Mouse (Mus musculus): Measurements from ENCODE around the gene Trappc3. TPM values are rescaled to one million over a fixed set of nuclear protein-coding genes. Genes with fewer than 3 reads are reported as not detected.

Gene Trappc3
- polyA plus RNA-seq, 1 experiment from 2014 or later, result 126 TPM

DNA sequence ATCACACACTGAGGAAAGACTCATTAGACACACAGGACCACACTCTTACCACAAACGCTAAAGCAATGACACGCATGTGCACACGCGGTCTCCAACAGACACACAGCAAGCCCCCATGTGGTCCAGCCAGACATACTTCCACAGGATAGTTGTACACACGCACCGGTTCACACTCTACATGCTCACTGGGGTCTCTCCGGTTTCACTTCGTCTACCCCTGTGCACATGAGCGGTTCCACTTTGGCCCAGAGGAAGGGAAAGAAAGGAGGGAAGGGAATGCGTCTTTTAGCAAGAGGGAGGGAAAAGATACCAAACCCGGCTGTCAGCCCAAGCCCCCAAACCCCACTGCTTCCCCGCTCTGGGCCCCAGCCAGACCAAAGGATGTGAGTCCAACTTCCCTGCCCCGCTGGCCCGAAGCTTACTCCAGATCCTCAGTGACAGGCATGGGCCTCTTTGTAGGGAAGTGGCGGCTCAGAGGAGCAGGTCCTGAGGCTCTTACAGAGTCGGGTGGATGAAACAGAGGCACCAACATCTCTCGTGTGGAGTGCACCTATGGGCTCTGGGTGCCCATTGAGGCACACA lies 26.1 kb downstream of the Trappc3 start:
- peak overlapping the region; percentile 79; the same call in 1 of the 2 replicates for H3K9ac ChIP-seq
- peaks cover 58% of the 10 kb centered on the region for H3K4me1 ChIP-seq

DNA sequence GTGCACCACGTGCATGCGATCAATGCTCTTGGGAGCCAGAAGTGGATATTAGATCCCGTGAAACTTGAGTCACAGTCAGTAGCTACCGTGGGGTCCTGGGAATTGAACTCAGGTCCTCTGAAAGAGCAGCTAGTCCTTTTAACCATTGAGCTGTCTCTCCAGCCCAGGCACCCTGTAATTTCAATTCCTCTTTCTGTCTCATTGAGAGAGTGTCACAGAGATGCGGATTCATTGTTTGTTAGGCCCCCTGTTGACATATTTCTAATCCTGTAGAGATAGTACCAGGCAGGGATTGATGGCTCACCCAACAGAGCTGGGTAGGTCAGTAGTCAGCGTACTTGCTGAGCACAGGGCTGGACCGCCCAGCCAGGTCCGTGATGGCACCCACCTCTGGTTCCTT lies 28.2 kb downstream of the Trappc3 start:
- peaks cover 55% of the 10 kb centered on the region for H3K27me3 ChIP-seq
- WGBS, result 75% methylated on average over 8 of the region's 8 CpGs
- no peak overlapping the region; the same call in 1 of the 2 replicates for H3K9ac ChIP-seq
- 0 out of 2 replicates have a peak, but pooled peaks cover 4% of the 10 kb centered on the region for H3K36me3 ChIP-seq
- no peak overlapping the region for H3K4me3 ChIP-seq
- peaks cover 6% of the 10 kb centered on the region; the same call in 1 of the 2 replicates for H3K9me3 ChIP-seq
- peaks cover 55% of the 10 kb centered on the region for H3K4me1 ChIP-seq
- no peak overlapping the region for H3K4me2 ChIP-seq (replicated peaks)
- H3K27ac ChIP-seq, result peak overlapping the region; percentile 10; the same call in 1 of the 2 replicates
- no peak for ATAC-seq (ENCODE audit: low FRiP score, low read depth)

More for the DNA sequence above, 26.1 kb downstream of the Trappc3 start:
- peaks cover 6% of the 10 kb centered on the region; the same call in 1 of the 2 replicates for H3K9me3 ChIP-seq
- peaks cover 66% of the 10 kb centered on the region for H3K27me3 ChIP-seq
- peak overlapping the region; percentile 73 for H3K4me2 ChIP-seq (replicated peaks)
- H3K36me3 ChIP-seq, result 0 out of 2 replicates have a peak, but pooled peaks cover 4% of the 10 kb centered on the region
- peak overlapping the region; percentile 59 for H3K4me3 ChIP-seq
- 35% methylated on average over 17 of the region's 17 CpGs for WGBS
- H3K27ac ChIP-seq, result peak overlapping the region; percentile 40; the same call in 1 of the 2 replicates
- no peak for ATAC-seq (ENCODE audit: low FRiP score, low read depth)

DNA sequence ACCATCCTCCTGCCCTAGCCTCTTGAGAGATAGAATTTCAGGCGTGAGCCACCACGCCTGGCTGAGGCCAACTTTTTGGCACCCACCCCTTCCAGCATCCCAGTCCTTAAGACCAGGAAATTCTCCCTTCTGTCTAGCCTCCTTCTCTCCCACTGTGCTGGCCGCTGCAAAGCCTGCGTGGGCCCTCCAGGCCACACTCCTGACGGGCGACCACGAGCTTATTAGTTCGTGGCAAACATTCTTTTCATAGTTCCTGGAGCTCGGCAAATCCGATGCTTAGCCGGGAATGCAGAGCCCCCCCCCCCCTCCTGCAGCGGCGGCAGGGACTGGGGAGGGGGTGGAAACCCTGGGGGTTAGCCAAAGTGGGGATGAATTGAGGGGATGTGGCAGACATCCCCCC lies 29.1 kb downstream of the Trappc3 start:
- Histone ChIP-seq H3K9me3 (no peaks in the 10 kb centered on the region; the same call in 1 of the 2 replicates), H3K4me1 (peaks cover 58% of the 10 kb centered on the region), H3K27ac (peak overlapping the region; percentile 67), H3K4me3 (peak overlapping the region; percentile 7; the same call in 1 of the 2 replicates), H3K27me3 (peaks cover 50% of the 10 kb centered on the region), H3K4me2 (replicated peaks) (peak overlapping the region; percentile 38), H3K9ac (peak overlapping the region; percentile 54), H3K36me3 (0 out of 2 replicates have a peak, but pooled peaks cover 4% of the 10 kb centered on the region)
- 0 out of 2 replicates have a peak, but pooled peaks have one; percentile 9 for ATAC-seq (ENCODE audit: low FRiP score, low read depth)
- WGBS, result 8% methylated on average over 11 of the region's 13 CpGs

DNA sequence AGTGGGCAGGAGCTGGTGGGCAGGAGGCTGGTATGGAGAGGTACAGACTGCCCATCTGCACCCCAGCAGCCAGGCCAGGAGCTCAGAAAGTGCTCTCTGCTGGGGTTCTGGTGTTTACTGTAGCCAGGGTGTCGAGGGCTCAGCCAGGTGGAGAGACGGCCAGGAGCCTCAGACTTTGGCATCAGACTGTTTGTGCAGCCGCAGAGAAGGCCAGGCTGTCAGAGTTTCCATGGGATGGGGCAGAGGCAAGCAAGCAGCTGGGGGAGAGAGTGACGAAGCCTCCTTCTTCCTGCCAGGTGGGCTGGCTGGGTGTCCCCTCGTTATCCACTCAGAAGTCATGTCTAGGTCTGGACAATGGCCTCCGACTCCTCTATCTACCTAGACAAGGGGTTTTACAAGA lies 33.0 kb downstream of the Trappc3 start:
- no peak overlapping the region for H3K9ac ChIP-seq
- H3K9me3 ChIP-seq, result no peaks in the 10 kb centered on the region
- no peak overlapping the region for H3K27ac ChIP-seq
- H3K4me1 ChIP-seq, result peaks cover 47% of the 10 kb centered on the region
- no peak overlapping the region for H3K4me3 ChIP-seq
- H3K4me2 ChIP-seq (replicated peaks), result no peak overlapping the region
- H3K27me3 ChIP-seq, result peaks cover 33% of the 10 kb centered on the region
- WGBS, result 63% methylated on average over 6 of the region's 6 CpGs
- no peak for ATAC-seq (ENCODE audit: low FRiP score, low read depth)
- 0 out of 2 replicates have a peak, but pooled peaks cover 9% of the 10 kb centered on the region for H3K36me3 ChIP-seq

DNA sequence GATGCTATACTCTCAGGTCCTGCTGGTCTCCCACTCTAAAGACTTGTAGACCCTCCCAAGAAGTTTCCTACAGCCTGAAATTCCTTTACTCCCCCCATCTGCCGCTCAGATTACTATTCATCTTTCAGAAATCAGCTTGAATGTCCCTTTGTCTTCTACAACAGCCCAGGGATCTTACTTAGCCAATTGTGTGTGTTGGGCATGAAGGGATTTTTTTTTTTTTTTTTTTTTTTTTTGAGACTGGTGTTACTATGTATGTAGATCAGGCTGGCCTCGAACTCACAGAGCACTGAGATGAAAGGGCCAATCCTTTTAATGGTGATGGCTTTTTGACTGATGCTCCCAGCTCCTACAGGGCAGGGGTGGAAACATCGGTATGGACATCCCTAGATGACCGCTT lies 33.8 kb downstream of the Trappc3 start:
- Histone ChIP-seq H3K27ac (no peak overlapping the region), H3K4me1 (peaks cover 48% of the 10 kb centered on the region), H3K27me3 (peaks cover 36% of the 10 kb centered on the region), H3K4me3 (no peak overlapping the region), H3K9me3 (no peaks in the 10 kb centered on the region), H3K36me3 (0 out of 2 replicates have a peak, but pooled peaks cover 9% of the 10 kb centered on the region), H3K4me2 (replicated peaks) (peak overlapping the region; percentile 72), H3K9ac (no peak overlapping the region)
- ATAC-seq (ENCODE audit: low FRiP score, low read depth), result no peak
- WGBS, result 45% methylated on average over 4 of the region's 4 CpGs

DNA sequence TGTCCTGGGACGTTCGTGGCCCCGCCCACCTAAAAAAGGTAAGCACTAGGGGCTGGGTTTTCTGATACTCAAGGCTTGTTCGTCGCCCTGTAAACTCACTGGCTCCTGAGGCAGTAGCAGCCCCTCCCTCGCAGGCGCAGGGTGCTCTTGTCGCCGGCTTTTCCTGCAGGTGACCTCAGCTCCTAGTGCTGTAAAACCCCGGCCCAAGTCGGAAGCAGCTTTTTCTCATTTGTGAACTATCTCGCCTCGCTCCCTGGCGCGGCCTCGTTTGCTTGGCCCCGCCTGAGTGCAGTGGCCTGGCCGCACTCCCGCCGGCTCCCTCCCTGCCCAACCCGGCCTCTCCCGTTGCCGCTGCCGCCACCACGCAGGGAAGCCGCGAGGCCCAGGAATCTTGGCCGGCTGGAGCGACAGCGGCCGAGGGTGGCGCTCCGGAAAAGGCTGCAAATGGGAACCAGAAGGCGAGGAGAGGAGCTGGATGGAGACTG lies 34.5 kb downstream of the Trappc3 start:
- WGBS, result 0% methylated on average over 34 of the region's 34 CpGs
- 0 out of 2 replicates have a peak, but pooled peaks cover 9% of the 10 kb centered on the region for H3K36me3 ChIP-seq
- peak overlapping the region; percentile 72 for H3K27ac ChIP-seq
- H3K4me2 ChIP-seq (replicated peaks), result peak overlapping the region; percentile 72
- ATAC-seq (ENCODE audit: low FRiP score, low read depth), result peak; percentile 12; the same call in 1 of the 2 replicates
- peak overlapping the region; percentile 38 for H3K4me3 ChIP-seq
- H3K4me1 ChIP-seq, result peaks cover 48% of the 10 kb centered on the region
- H3K9ac ChIP-seq, result peak overlapping the region; percentile 63
- H3K27me3 ChIP-seq, result peaks cover 42% of the 10 kb centered on the region
- H3K9me3 ChIP-seq, result no peaks in the 10 kb centered on the region

DNA sequence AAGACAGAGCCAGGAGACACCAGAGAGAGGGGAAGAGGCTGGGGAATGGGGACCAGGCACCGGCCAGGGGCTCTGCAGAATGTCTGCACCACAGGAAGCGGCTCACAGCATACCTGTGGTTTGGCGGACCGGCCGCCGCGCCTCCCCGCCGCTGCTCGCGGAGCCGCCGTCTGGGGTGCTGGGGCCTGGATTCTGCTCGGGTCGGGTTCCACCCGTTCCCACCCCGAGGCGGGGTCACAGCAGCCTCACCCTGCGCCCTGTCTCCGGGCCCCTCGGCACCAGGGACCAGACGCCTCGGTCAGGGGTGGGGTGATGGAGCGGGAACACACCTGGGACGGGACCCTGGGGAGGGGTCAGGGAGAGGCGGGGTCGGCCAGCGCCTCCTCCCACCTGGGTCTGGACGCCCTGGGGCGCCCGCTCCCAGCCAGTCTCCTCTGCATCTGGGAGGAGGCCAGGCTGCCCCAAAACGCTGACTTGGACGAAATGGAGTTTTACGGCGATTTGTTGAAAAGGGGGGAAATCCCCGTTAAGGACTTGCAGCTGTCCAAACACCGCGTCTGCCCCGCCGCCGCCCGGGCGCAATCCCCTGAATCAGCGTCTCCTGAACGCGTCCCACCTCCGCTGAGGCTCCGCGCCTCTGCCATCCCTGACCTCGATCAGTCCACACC lies 38.9 kb downstream of the Trappc3 start:
- ATAC-seq (ENCODE audit: low FRiP score, low read depth), result peak; percentile 52
- Histone ChIP-seq H3K9me3 (0 out of 2 replicates have a peak, but pooled peaks cover 6% of the 10 kb centered on the region), H3K27me3 (peaks cover 51% of the 10 kb centered on the region), H3K4me3 (peak overlapping the region; percentile 44), H3K36me3 (0 out of 2 replicates have a peak, but pooled peaks cover 5% of the 10 kb centered on the region), H3K4me2 (replicated peaks) (peak overlapping the region; percentile 82), H3K4me1 (peaks cover 45% of the 10 kb centered on the region), H3K27ac (peak overlapping the region; percentile 76), H3K9ac (peak overlapping the region; percentile 57)
- WGBS, result 1% methylated on average over 50 of the region's 50 CpGs

DNA sequence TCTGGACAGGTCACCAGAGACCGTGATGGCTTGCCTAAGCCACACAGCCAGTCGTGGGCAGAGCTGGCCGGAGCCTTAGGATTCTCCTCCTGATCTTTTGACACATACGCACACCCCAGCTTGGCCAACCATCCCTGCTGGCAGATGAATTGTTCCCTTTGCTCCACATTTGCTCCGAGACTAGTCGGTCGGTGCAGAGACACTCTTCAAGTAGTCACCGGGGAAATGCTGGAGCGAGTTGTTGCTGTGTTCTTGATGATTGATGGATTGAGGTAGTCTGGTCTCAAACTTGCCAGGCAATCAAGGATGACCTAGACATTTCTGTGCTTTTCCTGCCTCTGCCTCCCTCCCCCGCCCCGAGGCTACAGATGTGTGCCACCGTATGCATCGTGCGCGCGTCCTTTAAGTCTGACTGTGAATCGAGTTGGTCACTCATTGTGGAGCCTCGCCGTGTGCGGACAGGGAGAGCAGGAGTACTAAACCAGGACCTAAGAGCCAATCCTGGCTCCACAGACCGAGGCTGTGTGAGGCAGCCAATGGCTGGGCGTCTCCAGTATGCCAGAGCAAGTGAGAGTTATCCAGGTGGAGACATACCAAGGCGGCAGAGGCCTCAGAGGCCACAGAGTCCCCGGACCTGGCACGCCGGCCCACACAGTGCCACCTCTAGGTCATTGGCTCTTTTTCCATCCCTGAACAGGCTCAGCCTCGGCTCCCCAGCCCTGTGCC lies 39.6 kb downstream of the Trappc3 start:
- WGBS, result 6% methylated on average over 27 of the region's 27 CpGs
- peaks cover 51% of the 10 kb centered on the region for H3K27me3 ChIP-seq

DNA sequence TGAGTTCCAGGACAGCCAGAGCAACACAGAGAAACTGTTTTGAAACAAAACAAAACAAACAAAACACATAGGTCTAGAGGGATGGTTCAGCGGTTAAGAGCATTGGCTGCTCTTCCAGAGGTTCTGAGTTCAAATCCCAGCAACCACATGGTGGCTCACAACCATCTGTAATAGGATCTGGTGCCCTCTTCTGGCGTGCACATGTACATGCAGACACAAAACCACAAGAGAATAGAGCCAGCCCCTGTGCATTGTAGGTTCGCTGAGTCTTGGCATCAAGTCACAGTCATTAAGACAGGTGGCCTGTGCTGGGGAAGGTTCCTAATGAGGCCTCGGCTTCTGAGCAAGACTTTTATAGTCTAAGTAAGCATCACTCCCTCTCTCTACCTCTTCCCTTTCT lies 41.8 kb downstream of the Trappc3 start:
- 52% methylated on average over 4 of the region's 4 CpGs for WGBS
- H3K27me3 ChIP-seq, result peaks cover 37% of the 10 kb centered on the region
- H3K4me3 ChIP-seq, result no peak overlapping the region
- H3K4me2 ChIP-seq (replicated peaks), result no peak overlapping the region
- H3K36me3 ChIP-seq, result no peaks in the 10 kb centered on the region
- no peak overlapping the region for H3K9ac ChIP-seq
- H3K9me3 ChIP-seq, result 0 out of 2 replicates have a peak, but pooled peaks cover 7% of the 10 kb centered on the region
- H3K27ac ChIP-seq, result no peak overlapping the region
- H3K4me1 ChIP-seq, result peaks cover 28% of the 10 kb centered on the region
- ATAC-seq (ENCODE audit: low FRiP score, low read depth), result no peak

More for the DNA sequence above, 39.6 kb downstream of the Trappc3 start:
- H3K9ac ChIP-seq, result peak overlapping the region; percentile 57
- 0 out of 2 replicates have a peak, but pooled peaks cover 5% of the 10 kb centered on the region for H3K36me3 ChIP-seq
- H3K4me2 ChIP-seq (replicated peaks), result peak overlapping the region; percentile 82
- H3K9me3 ChIP-seq, result 0 out of 2 replicates have a peak, but pooled peaks cover 7% of the 10 kb centered on the region
- H3K4me3 ChIP-seq, result peak overlapping the region; percentile 44
- H3K27ac ChIP-seq, result peak overlapping the region; percentile 76
- peak; percentile 6; the same call in 1 of the 2 replicates for ATAC-seq (ENCODE audit: low FRiP score, low read depth)
- peaks cover 38% of the 10 kb centered on the region for H3K4me1 ChIP-seq

DNA sequence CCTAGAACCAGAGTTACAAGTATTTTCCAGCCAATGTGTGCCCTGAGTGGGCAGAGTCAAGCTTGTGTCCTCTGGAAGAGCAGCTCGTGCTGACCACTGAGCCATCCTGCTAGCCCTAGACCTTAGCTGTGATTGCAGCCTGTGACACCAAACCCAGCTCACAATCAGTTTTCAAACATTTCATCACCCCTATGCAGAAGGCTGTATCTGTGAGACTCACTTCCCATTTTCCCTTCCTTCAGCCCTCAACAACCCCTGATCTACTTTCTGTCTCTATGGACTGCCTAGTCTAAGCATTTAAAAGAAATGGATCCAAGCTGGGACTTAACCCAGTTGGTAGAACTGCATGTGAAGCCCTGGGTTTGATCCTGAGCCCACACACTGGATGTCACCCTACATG lies 43.3 kb downstream of the Trappc3 start:
- 0 out of 2 replicates have a peak, but pooled peaks cover 7% of the 10 kb centered on the region for H3K9me3 ChIP-seq
- no peak overlapping the region for H3K27ac ChIP-seq
- H3K4me2 ChIP-seq (replicated peaks), result no peak overlapping the region
- WGBS, result 93% methylated on average over 1 of the region's 1 CpGs
- H3K9ac ChIP-seq, result no peak overlapping the region
- peaks cover 27% of the 10 kb centered on the region for H3K27me3 ChIP-seq
- peaks cover 33% of the 10 kb centered on the region for H3K4me1 ChIP-seq
- ATAC-seq (ENCODE audit: low FRiP score, low read depth), result no peak
- 0 out of 2 replicates have a peak, but pooled peaks cover 5% of the 10 kb centered on the region for H3K36me3 ChIP-seq
- no peak overlapping the region for H3K4me3 ChIP-seq

DNA sequence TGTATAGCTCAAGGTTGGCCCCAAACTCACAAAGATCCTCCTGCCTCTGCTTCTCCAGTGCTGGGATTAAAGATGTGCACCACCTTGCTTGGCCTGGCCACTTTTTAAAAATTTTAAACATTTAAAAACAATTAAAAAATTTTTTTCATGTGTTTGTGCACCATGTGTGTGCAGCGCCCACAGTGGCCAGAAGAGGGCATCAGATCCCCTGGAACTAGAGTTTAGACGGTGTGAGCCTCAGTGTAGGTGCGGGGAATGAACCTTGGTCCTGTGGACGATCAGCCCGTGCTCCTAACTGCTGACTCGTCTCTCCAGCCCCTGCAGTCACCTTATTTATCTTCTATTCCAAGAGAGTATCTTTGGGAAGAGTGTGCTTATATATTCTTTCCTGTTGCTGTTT lies 43.9 kb downstream of the Trappc3 start:
- Histone ChIP-seq H3K9me3 (0 out of 2 replicates have a peak, but pooled peaks cover 7% of the 10 kb centered on the region), H3K4me1 (peaks cover 26% of the 10 kb centered on the region), H3K9ac (no peak overlapping the region), H3K4me2 (replicated peaks) (no peak overlapping the region), H3K36me3 (0 out of 2 replicates have a peak, but pooled peaks cover 5% of the 10 kb centered on the region), H3K27me3 (peaks cover 21% of the 10 kb centered on the region), H3K4me3 (no peak overlapping the region), H3K27ac (no peak overlapping the region)
- ATAC-seq (ENCODE audit: low FRiP score, low read depth), result no peak
- 87% methylated on average over 6 of the region's 6 CpGs for WGBS
